Mouse (Mus musculus): ENCODE results near the gene Meox2.

DNA sequence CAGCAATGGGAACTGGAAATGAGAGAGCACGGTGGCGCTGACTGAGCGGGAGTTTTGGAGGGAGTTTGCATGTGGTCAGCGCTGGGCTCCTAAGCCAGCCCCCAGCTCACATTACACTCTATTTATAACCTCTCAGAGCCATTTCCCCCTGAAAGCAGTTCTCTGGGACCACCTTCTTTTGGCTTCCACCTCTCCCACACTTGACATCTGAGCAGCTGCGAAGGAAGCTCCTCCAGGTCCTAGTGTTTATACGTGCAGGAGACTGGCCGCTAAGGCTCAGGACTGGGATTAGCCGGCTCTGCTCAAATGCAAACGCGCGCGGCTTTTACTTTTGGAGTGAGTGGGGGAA is at the start of gene Meox2:
- no peak for TF ChIP-seq CEBPB (IDR thresholded peaks at IDR 0.05; ENCODE audit: insufficient read depth, poor library complexity, severe bottlenecking)
- no peak for TF ChIP-seq POLR2A (IDR thresholded peaks at IDR 0.05; ENCODE audit: insufficient read length, low read depth)
- TF ChIP-seq MYOD1 (IDR thresholded peaks at IDR 0.05; ENCODE audit: control insufficient read depth in 1 of 3, insufficient read length in 2 of 3, low read depth in 2 of 3), result no peak
- no peak for TF ChIP-seq MAX (IDR thresholded peaks at IDR 0.05; ENCODE audit: low read depth)
- TF ChIP-seq USF1 (IDR thresholded peaks at IDR 0.05; ENCODE audit: low read depth), result no peak
- no peak for TF ChIP-seq TCF12 (IDR thresholded peaks at IDR 0.05; ENCODE audit: insufficient read depth, poor library complexity, severe bottlenecking)
- TF ChIP-seq E2F4 (IDR thresholded peaks at IDR 0.05; ENCODE audit: insufficient read depth), result no peak
- TF ChIP-seq MYOG (IDR thresholded peaks at IDR 0.05; ENCODE audit: control insufficient read depth in 1 of 3, insufficient read depth in 1 of 3, insufficient read length in 2 of 3, low read depth in 2 of 3), result no peak
- TF ChIP-seq POLR2AphosphoS2 (IDR thresholded peaks at IDR 0.05; ENCODE audit: insufficient read length, low read depth), result no peak
- TF ChIP-seq SRF (IDR thresholded peaks at IDR 0.05; ENCODE audit: control insufficient read depth, insufficient read length, low read depth), result no peak
- TF ChIP-seq REST (IDR thresholded peaks at IDR 0.05; ENCODE audit: insufficient read depth, insufficient read length), result no peak
- TF ChIP-seq TCF3 (IDR thresholded peaks at IDR 0.05; ENCODE audit: insufficient read length, low read depth), result no peak
